Mouse (Mus musculus): ENCODE measurements around the gene Col5a3.

DNA sequence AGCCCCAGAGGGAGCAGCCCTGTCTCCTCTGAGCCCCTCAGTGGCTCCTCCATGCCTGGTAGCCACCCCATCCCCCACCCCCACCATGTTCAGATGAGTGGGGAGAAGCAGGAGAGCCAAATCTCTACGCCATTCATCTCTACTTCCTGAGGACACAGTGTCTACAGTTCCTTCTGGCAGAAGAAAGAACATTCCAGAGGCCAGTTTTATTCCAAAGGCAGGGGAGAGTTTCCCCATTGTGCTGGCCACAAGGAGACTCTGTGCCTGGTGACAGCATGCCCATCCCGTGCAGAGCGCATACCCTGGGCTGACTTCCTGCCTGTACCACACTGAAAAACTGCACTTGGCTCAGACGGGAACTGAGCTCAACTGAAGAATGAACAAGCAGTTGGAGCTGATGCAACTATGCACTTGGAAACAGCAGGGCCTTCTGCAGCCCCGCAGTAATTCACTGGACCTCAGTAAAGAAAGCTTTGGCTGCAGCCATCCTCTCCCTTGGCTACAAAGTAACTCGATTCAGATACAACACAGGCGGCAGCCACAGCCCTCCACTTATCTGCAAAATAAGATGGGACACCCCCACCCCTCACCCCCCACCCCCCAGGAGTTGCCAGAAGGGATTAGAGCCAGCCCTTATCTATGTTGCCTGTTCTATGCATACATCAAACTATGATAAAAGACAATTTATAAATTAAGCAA is 20.6 kb downstream of the Col5a3 start:
- no peak for TF ChIP-seq CTCF (IDR thresholded peaks at IDR 0.05; ENCODE audit: insufficient read depth, low read length)
- TF ChIP-seq POLR2A (IDR thresholded peaks at IDR 0.05; ENCODE audit: borderline replicate concordance, extremely low read depth, low read depth, low read length): no peak
